Mouse (Mus musculus) bone marrow macrophage, adult 2 months (primary cell): ENCODE measurements around the gene Sh3yl1.

Experiments
- CTCF ChIP-seq: IDR thresholded peaks from 2 replicates; pipeline ENCODE4 v1.5.1; 2012; ENCODE audit warnings: low read depth, mild to moderate bottlenecking, low read length, moderate library complexity
- POLR2A ChIP-seq: IDR thresholded peaks from 2 replicates; pipeline ENCODE4 v1.6.1; 2012; ENCODE audit warnings: mild to moderate bottlenecking, low read depth, low read length, borderline replicate concordance

DNA sequence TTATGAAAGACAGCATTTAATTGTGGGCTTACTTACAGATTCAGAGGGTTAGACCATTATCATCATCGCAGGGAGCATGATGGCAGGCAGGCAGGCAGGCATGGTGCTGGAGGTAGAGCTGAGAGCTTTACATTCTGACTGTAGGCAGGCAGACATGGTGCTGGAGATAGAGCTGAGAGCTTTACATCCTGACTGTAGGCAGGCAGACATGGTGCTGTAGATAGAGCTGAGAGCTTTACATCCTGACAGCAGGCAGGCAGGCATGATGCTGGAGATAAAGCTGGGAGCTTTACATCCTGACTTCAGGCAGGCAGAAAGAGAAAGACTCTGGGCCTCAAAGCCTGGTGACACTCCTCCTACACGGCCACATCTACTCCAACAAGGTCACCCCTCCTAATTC lies 59.2 kb downstream of the Sh3yl1 start:
- TF ChIP-seq CTCF (no peak), POLR2A (no peak)
